Mouse (Mus musculus): Measurements from ENCODE around the gene Gp1bb.

GRCm38 (mm10) chr16:18609099-18609498 is 13.1 kb downstream of the Gp1bb start:
- no peak for TF ChIP-seq MYB (IDR thresholded peaks at IDR 0.05; ENCODE audit: low read depth, low read length)
- no peak for TF ChIP-seq EP300 (IDR thresholded peaks at IDR 0.05; ENCODE audit: low read depth in 1 of 2, low read length in 2 of 2)
